Mouse (Mus musculus) E14TG2a.4 (cell line): ENCODE measurements around the gene Fam78a.

Experiments used
- CTCF ChIP-seq: conservative IDR thresholded peaks from 2 replicates; pipeline ENCODE4 v1.5.1; 2014; ENCODE audit warnings: low read length
- NANOG ChIP-seq: IDR thresholded peaks from 2 replicates; pipeline ENCODE4 v1.6.1; 2014; ENCODE audit warnings: borderline replicate concordance, low read length, mixed read lengths
- POU5F1 ChIP-seq: IDR thresholded peaks from 2 replicates; pipeline ENCODE4 v1.6.1; 2014; ENCODE audit warnings: low read length, borderline replicate concordance

DNA sequence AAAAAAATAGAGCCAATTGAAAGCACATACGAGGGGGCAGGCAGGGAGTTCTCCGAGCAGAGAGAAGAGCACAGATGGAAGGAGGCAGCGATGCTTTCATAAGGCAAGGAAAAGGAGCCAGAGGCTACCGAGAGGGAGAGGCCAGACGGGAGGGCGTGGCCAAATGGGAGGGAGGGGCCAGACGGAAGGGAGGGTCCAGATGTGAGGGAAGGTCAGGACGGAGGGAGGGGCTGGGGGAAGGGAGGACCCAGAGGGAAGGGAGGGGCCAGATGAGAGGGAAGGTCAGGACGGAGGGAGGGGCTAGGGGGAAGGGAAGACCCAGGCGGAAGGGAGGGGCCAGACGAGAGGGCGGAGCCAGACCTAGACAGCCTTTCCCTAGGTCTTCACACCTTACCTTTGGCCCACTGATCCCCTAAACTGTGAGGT, 47.9 kb upstream of the Fam78a start:
- TF ChIP-seq CTCF: no peak
- no peak for TF ChIP-seq POU5F1
- no peak for TF ChIP-seq NANOG
